Mouse (Mus musculus): ENCODE measurements at regions not wholly inside any gene's neighbourhood (a gene's known extent, or its start where the extent isn't known, plus 50 kb on each side); places are given as distances from the start of the nearest gene placed in this dataset.
A peak's percentile ranks its signal among the peaks of the same experiment; 100 is the strongest.

GRCm38 (mm10) chr12:7650851-7651250 lies 326.6 kb upstream of the Apob start:
- DNase-seq (ENCODE audit: extremely low spot score) = no peak

GRCm38 (mm10) chr12:7662027-7662426 lies 315.4 kb upstream of the Apob start:
- no peak for DNase-seq (ENCODE audit: extremely low spot score)

- DNase-seq (ENCODE audit: extremely low spot score) = no peak
Measured at GRCm38 (mm10) chr12:7670114-7670513, 307.3 kb upstream of the Apob start.

- DNase-seq (ENCODE audit: extremely low spot score) = no peak
Measured at GRCm38 (mm10) chr12:7670561-7670960, 306.9 kb upstream of the Apob start.

GRCm38 (mm10) chr12:7691996-7692395 lies 285.5 kb upstream of the Apob start:
- DNase-seq (ENCODE audit: extremely low spot score) = no peak

GRCm38 (mm10) chr12:7698324-7698944 lies 279.0 kb upstream of the Apob start:
- DNase-seq (ENCODE audit: extremely low spot score) = no peak

GRCm38 (mm10) chr12:7709102-7709501 lies 268.3 kb upstream of the Apob start:
- no peak for DNase-seq (ENCODE audit: extremely low spot score)

GRCm38 (mm10) chr12:7709872-7710271 lies 267.6 kb upstream of the Apob start:
- DNase-seq (ENCODE audit: extremely low spot score) = no peak

- no peak for DNase-seq (ENCODE audit: extremely low spot score)
Measured at GRCm38 (mm10) chr12:7715091-7715490, 262.4 kb upstream of the Apob start.

- no peak for DNase-seq (ENCODE audit: extremely low spot score)
Measured at GRCm38 (mm10) chr12:7718556-7718955, 258.9 kb upstream of the Apob start.

- no peak for DNase-seq (ENCODE audit: extremely low spot score)
Measured at GRCm38 (mm10) chr12:7719080-7719479, 258.4 kb upstream of the Apob start.

GRCm38 (mm10) chr12:7724992-7725391 lies 252.5 kb upstream of the Apob start:
- no peak for DNase-seq (ENCODE audit: extremely low spot score)

- DNase-seq (ENCODE audit: extremely low spot score) = no peak
Measured at GRCm38 (mm10) chr12:7738020-7738419, 239.4 kb upstream of the Apob start.

- no peak for DNase-seq (ENCODE audit: extremely low spot score)
Measured at GRCm38 (mm10) chr12:7738629-7739351, 238.7 kb upstream of the Apob start.

GRCm38 (mm10) chr12:7739352-7739994 lies 238.0 kb upstream of the Apob start:
- no peak for DNase-seq (ENCODE audit: extremely low spot score)

- DNase-seq (ENCODE audit: extremely low spot score) = no peak
Measured at GRCm38 (mm10) chr12:7746708-7747107, 230.7 kb upstream of the Apob start.

GRCm38 (mm10) chr12:7749319-7750238 lies 227.9 kb upstream of the Apob start:
- DNase-seq (ENCODE audit: extremely low spot score) = peak; percentile 33

- no peak for DNase-seq (ENCODE audit: extremely low spot score)
Measured at GRCm38 (mm10) chr12:7754861-7755260, 222.6 kb upstream of the Apob start.

GRCm38 (mm10) chr12:7764795-7765697 lies 212.4 kb upstream of the Apob start:
- no peak for DNase-seq (ENCODE audit: extremely low spot score)

GRCm38 (mm10) chr12:7774127-7774526 lies 203.3 kb upstream of the Apob start:
- no peak for DNase-seq (ENCODE audit: extremely low spot score)

- DNase-seq (ENCODE audit: extremely low spot score) = no peak
Measured at GRCm38 (mm10) chr12:7776335-7776734, 201.1 kb upstream of the Apob start.

All from embryo, embryonic 9.5 days (tissue).